Mouse (Mus musculus) kidney, adult 2 months (tissue): ENCODE measurements at regions not wholly inside any gene's neighbourhood (a gene's known extent, or its start where the extent isn't known, plus 50 kb on each side); places are given as distances from the start of the nearest gene placed in this dataset.

Source experiments
- CTCF ChIP-seq: fragments of 200-500 bp; conservative IDR thresholded peaks from 2 replicates; pipeline ENCODE4 v1.5.1; 2011; ENCODE audit warnings: low read depth, mild to moderate bottlenecking, control low read depth, low read length, moderate library complexity, mixed read lengths; ENCODE audit not compliant: insufficient read depth, insufficient read length
- POLR2A ChIP-seq: fragments of 200-500 bp; IDR thresholded peaks from one replicate; pipeline ENCODE4 v1.6.1; 2011; ENCODE audit warnings: low read depth, low read length, control low read depth

DNA sequence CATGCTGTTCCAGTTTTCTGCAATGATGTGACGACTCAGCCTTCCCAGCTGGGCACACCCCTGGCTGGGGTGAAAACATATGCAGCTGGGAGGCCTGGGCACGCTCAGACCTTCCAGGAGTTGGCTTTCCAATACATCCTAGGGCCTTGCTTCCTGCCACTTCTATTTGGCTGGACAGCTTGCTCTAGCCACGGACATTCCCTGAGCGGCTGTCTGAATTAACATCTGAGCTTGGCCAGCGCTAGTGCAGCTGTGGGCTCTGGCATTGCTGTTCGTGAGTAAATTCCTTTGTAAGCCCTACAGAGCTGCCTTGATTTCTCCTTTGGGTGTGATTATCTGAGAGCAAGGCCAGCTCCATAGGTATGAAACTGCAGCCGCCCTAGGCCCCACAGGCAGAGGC, 78.2 kb upstream of the Tcf12 start:
- TF ChIP-seq CTCF = no peak
- TF ChIP-seq POLR2A = no peak
